Mouse (Mus musculus): Measurements from ENCODE around the gene Plk4.
A peak's percentile ranks its signal among the peaks of the same experiment; 100 is the strongest.
"Not testable (repeated sequence)": the region's sequence is repeated elsewhere in the genome, so short reads cannot be mapped to it uniquely, and the experiment has no call there.

Plk4 gene

GRCm38 (mm10) chr3:40799530-40800372 is at the start of gene Plk4:
Plk4 (plus strand) TSS chr3:40800019.
- DNase-seq (ENCODE audit: low read depth), result peak; percentile 97

GRCm38 (mm10) chr3:40760746-40761145 is 39.1 kb upstream of the Plk4 start:
- DNase-seq (ENCODE audit: low read depth), result no peak

- DNase-seq (ENCODE audit: low read depth), result no peak
These were observed 38.5 kb upstream of the Plk4 start for GRCm38 (mm10) chr3:40761312-40761711.

- DNase-seq (ENCODE audit: low read depth), result no peak
These were observed 6.0 kb upstream of the Plk4 start for GRCm38 (mm10) chr3:40793783-40794182.

- DNase-seq (ENCODE audit: low read depth), result no peak
These were observed 1.8 kb upstream of the Plk4 start for GRCm38 (mm10) chr3:40798054-40798453.

GRCm38 (mm10) chr3:40798500-40798899 is 1.3 kb upstream of the Plk4 start:
- peak; percentile 78 for DNase-seq (ENCODE audit: low read depth)

- no peak for DNase-seq (ENCODE audit: low read depth)
These were observed 579 bp downstream of the Plk4 start for GRCm38 (mm10) chr3:40800373-40800823.

GRCm38 (mm10) chr3:40806871-40807270 is 7.1 kb downstream of the Plk4 start:
- DNase-seq (ENCODE audit: low read depth), result no peak

- DNase-seq (ENCODE audit: low read depth), result no peak
These were observed 8.9 kb downstream of the Plk4 start for GRCm38 (mm10) chr3:40808686-40809085.

- no peak for DNase-seq (ENCODE audit: low read depth)
These were observed 10.1 kb downstream of the Plk4 start for GRCm38 (mm10) chr3:40809894-40810293.

GRCm38 (mm10) chr3:40813275-40813674 is 13.5 kb downstream of the Plk4 start:
- DNase-seq (ENCODE audit: low read depth), result no peak

- DNase-seq (ENCODE audit: low read depth), result not testable (repeated sequence)
These were observed 45.7 kb downstream of the Plk4 start for GRCm38 (mm10) chr3:40845521-40845920.

GRCm38 (mm10) chr3:40846473-40846956 is 46.7 kb downstream of the Plk4 start, which contains the start of gene Mfsd8:
Mfsd8 (minus strand) TSS chr3:40846886.
- peak; percentile 99 for DNase-seq (ENCODE audit: low read depth)

GRCm38 (mm10) chr3:40846957-40847017 is 47.0 kb downstream of the Plk4 start, which contains the start of gene Abhd18:
Abhd18 (plus strand) TSS chr3:40846970.
- DNase-seq (ENCODE audit: low read depth), result not testable (repeated sequence)

GRCm38 (mm10) chr3:40847018-40847417 is 47.2 kb downstream of the Plk4 start:
- DNase-seq (ENCODE audit: low read depth), result peak; percentile 72

GRCm38 (mm10) chr3:40847936-40848335 is 48.1 kb downstream of the Plk4 start:
- DNase-seq (ENCODE audit: low read depth), result not testable (repeated sequence)

- DNase-seq (ENCODE audit: low read depth), result peak; percentile 33
These were observed 53.4 kb downstream of the Plk4 start for GRCm38 (mm10) chr3:40853123-40853738.

Measured in naive thymus-derived CD4-positive, alpha-beta T cell, adult 2 months (primary cell).